Mouse (Mus musculus) telencephalon, adult 2 months (tissue): ENCODE data around the gene Emp3.

Source experiments
- DNase-seq: peaks from one replicate; pipeline ENCODE4 v3.0.0-alpha.2; 2011; ENCODE audit warnings: low read depth, low spot score

The Emp3 gene

DNA sequence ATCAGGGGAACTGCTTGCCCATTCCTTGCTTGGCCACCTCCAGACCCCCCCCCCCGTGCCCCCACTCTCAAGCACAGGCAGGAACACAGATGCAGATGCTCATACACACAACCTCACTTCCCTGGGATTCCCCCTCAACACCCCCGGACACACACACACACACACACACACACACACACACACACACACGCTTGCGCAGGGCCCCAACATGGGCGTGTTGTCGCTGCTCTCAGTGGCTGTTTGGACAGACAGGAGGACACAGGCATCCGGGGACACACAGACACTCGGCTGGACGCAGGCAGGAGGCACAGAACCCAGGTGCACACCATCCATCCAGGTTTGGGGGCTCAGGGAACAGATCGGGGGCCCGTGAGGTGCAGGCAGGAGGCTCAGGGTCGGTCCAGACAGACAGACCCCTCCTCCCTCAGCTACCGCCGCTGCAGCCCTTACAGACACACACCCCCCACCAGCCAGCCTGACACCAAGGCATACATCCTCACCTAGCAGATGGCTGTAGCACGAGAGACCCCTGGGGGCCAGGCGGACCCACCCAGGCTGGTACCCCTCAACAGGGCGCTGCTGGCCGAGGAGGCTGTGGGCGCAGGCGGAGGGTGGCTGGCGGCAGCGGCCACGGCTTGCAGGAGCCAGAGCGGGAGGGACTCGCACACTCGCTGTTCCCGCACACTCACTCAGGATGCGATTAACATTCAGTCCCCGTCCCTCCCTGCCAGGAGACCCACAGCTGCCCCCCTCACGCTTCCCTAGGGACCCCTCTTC is 50.7 kb downstream of the Emp3 start:
- DNase-seq: no peak

DNA sequence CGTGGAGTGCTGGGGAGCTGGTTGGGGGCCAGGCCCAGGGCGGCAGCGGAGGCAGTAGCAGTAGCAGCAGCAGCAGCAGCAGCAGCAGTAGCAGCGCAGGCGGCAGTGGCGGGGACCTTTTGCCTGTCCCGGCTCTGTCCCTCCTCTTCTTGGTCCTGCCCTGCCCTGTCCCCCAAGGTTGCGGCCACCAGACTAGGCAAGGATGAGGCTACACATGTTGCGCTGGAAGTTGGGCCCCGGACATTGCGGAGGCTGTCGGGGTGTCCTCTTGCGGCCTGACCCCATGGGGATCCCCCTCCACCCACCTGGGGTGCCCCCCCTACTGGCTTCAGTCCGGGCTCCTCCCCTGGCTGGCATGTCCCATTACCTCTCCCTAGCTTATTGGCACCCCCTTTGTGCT is 51.4 kb downstream of the Emp3 start:
- DNase-seq: no peak

DNA sequence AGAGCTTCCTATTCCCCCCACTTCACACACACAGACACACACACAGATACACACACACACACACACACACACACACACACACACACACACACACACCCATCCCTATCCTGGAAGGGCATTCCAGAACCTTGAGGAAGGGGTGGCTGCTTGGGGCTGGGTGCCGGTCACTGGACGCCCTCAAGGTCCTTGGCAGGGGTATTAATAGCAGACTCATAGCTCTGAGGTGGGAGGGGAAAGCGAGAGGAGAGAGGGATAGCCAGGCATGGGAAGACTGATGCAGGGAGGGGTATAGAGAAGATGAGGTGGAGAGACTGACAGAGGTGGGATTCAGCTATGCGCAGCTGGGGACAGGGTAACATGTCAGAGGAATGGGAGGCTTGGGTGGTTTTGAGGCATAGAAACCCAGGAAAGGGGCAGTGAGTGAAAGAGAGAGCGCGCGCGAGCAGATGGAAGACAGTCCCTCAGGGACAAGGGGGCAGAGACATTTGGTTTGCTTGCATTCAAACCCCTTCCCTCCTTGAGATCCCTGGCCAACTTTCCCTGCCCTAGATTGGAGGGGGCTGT is 52.0 kb downstream of the Emp3 start:
- DNase-seq: no peak
